Comparison of ENCODE assay signal across 7 mouse cellular contexts in the genomic region with DNA sequence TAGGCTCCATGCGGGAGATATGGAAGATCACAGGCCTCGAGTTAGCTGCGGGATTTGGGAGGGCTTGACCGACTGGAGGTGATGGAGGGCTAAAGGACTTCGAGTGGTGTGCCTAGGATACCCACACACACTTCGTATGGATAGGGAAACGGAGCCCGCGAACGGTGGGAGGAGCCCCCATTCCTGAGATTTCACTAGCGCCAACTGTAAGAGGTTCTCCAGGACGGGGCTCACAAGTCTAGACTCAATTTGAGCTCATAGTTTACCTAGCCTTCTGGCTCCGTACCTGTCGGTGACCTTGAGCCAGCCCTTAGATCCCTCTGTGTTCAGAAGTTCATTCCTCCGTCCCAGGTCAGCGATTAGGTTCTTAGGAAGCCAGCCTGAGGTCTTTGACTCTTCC. TPM values are rescaled to one million over a fixed set of nuclear protein-coding genes. Genes with fewer than 3 reads are reported as not detected.
A peak's percentile ranks its signal among the peaks of the same experiment; 100 is the strongest.
DNase-seq lines count a peak whose midpoint lies in the region; ATAC-seq and TF ChIP-seq lines count a peak whose summit lies in the region.

No protein-coding gene starts in this region.

- H3ac ChIP-seq in C2C12 (ENCODE audit: control insufficient read depth, insufficient read length, low read depth): peak overlapping the region; percentile 57

- peak overlapping the region; percentile 73 for H3K9ac ChIP-seq in ES-Bruce4 (ENCODE audit: low read depth, poor library complexity, severe bottlenecking)
- H3K9ac ChIP-seq in hindbrain, embryonic 16.5 days (ENCODE audit: low read depth, low read length): peak overlapping the region; percentile 76
- peak overlapping the region; percentile 93 for H3K9ac ChIP-seq in lung, postnatal 0 days (replicated peaks; ENCODE audit: low read depth)

- TF ChIP-seq EP300 in ES-Bruce4 (IDR thresholded peaks at IDR 0.05; ENCODE audit: insufficient read depth, low read depth, low read length): no peak
- TF ChIP-seq EP300 in lung, postnatal 0 days (IDR thresholded peaks at IDR 0.05): no peak

- 11% methylated on average over 16 of the region's 16 CpGs for WGBS in hindbrain, embryonic 16.5 days
- whole genome bisulfite sequencing in lung, postnatal 0 days: 4% methylated on average over 16 of the region's 16 CpGs

- H3K27me3 ChIP-seq in C2C12 (ENCODE audit: control insufficient read depth, insufficient read depth, insufficient read length) (peaks cover 11% of the 10 kb centered on the region), ES-Bruce4 (ENCODE audit: control insufficient read depth, insufficient read depth, low read length, poor library complexity, severe bottlenecking) (no peaks in the 10 kb centered on the region)
- no peaks in the 10 kb centered on the region for H3K27me3 ChIP-seq in hindbrain, embryonic 16.5 days (replicated peaks; ENCODE audit: control insufficient read depth, insufficient read depth, low read length)
- H3K27me3 ChIP-seq in lung, postnatal 0 days (replicated peaks; ENCODE audit: insufficient read depth, low read length): no peaks in the 10 kb centered on the region

- H3K4me2 ChIP-seq in hindbrain, embryonic 16.5 days (ENCODE audit: low read length): peak overlapping the region; percentile 85
- H3K4me2 ChIP-seq in lung, postnatal 0 days (replicated peaks; ENCODE audit: low read depth, low read length): peak overlapping the region; percentile 76

- H3K79me2 ChIP-seq in C2C12 (ENCODE audit: control insufficient read depth, insufficient read depth): no peaks in the 10 kb centered on the region

- H3K4me3 ChIP-seq in C2C12 (ENCODE audit: insufficient read depth, poor library complexity, severe bottlenecking) (no peak overlapping the region), ES-Bruce4 (ENCODE audit: low read depth, low read length) (peak overlapping the region; percentile 90)
- H3K4me3 ChIP-seq in hindbrain, embryonic 16.5 days (ENCODE audit: low read length): peak overlapping the region; percentile 61
- peak overlapping the region; percentile 78 for H3K4me3 ChIP-seq in lung, postnatal 0 days (ENCODE audit: low read depth, low read length)

- TF ChIP-seq POLR2A in ES-Bruce4 (IDR thresholded peaks at IDR 0.05; ENCODE audit: insufficient read depth, low read length): no peak

- H3K27ac ChIP-seq in ES-Bruce4 (ENCODE audit: insufficient read depth, low read length): peak overlapping the region; percentile 69
- H3K27ac ChIP-seq in hindbrain, embryonic 16.5 days (ENCODE audit: low read depth, low read length): no peak overlapping the region
- peak overlapping the region; percentile 98 for H3K27ac ChIP-seq in lung, postnatal 0 days (ENCODE audit: low read length)

- no peaks in the 10 kb centered on the region for H3K36me3 ChIP-seq in C2C12 (ENCODE audit: control insufficient read depth, insufficient read depth)
- peaks cover 10% of the 10 kb centered on the region for H3K36me3 ChIP-seq in ES-Bruce4 (ENCODE audit: control insufficient read depth, insufficient read depth, low read length, poor library complexity, severe bottlenecking)
- H3K36me3 ChIP-seq in hindbrain, embryonic 16.5 days (ENCODE audit: control insufficient read depth, insufficient read depth, low read length): peaks cover 8% of the 10 kb centered on the region; the same call in 1 of the 2 replicates
- H3K36me3 ChIP-seq in lung, postnatal 0 days (ENCODE audit: insufficient read depth, low read length): peaks cover 19% of the 10 kb centered on the region

- peaks cover 9% of the 10 kb centered on the region for H3K4me1 ChIP-seq in ES-Bruce4 (ENCODE audit: control insufficient read depth, insufficient read depth, low read length)
- peaks cover 8% of the 10 kb centered on the region for H3K4me1 ChIP-seq in hindbrain, embryonic 16.5 days (ENCODE audit: control insufficient read depth, insufficient read depth, low read depth, low read length)
- peaks cover 15% of the 10 kb centered on the region; the same call in 1 of the 2 replicates for H3K4me1 ChIP-seq in lung, postnatal 0 days (ENCODE audit: insufficient read depth, low read depth, low read length)

- no peak for TF ChIP-seq CTCF in C2C12 (IDR thresholded peaks at IDR 0.05; ENCODE audit: control insufficient read depth, insufficient read depth, insufficient read length)
- no peak for TF ChIP-seq CTCF in ES-Bruce4 (IDR thresholded peaks at IDR 0.05; ENCODE audit: low read depth, low read length)
- TF ChIP-seq CTCF in lung, postnatal 0 days (IDR thresholded peaks at IDR 0.05): no peak

- H3K9me3 ChIP-seq in ES-Bruce4 (replicated peaks; ENCODE audit: control insufficient read depth, insufficient read depth, low read length, poor library complexity, severe bottlenecking): no peaks in the 10 kb centered on the region
- H3K9me3 ChIP-seq in hindbrain, embryonic 16.5 days (ENCODE audit: control insufficient read depth, low read length): no peaks in the 10 kb centered on the region
- no peaks in the 10 kb centered on the region for H3K9me3 ChIP-seq in lung, postnatal 0 days (ENCODE audit: low read length)

- no peaks in the 10 kb centered on the region for H3K79me3 ChIP-seq in C2C12 (ENCODE audit: low read depth)

- intact Hi-C loops in left cerebral cortex, postnatal 36 days (cut with DNase I): no loop called here

- DNase-seq in lung, postnatal 0 days (ENCODE audit: low spot score): peak; percentile 68
- DNase-seq in left cerebral cortex, postnatal 36 days (ENCODE audit: low spot score in 2 of 2): no peak
- no peak for DNase-seq in frontal cortex, postnatal 25 days (ENCODE audit: low spot score in 2 of 2)

- ATAC-seq in hindbrain, embryonic 16.5 days: no peak
- ATAC-seq in lung, postnatal 0 days: 0 out of 2 replicates have a peak, but pooled peaks have one; percentile 1
- no peak for ATAC-seq in monocyte, adult 5-6 weeks (replicated peaks; ENCODE audit: insufficient number of reproducible peaks, low FRiP score, low TSS enrichment, poor library complexity, severe bottlenecking)

TF ChIP-seq in C2C12, 6 proteins besides CTCF, POLR2A, EP300 and RAD21:
- TF ChIP-seq MYOD1 (IDR thresholded peaks at IDR 0.05; ENCODE audit: control insufficient read depth, insufficient read length, low read depth) (no peak), CEBPB (IDR thresholded peaks at IDR 0.05; ENCODE audit: low read depth) (no peak), MYOG (IDR thresholded peaks at IDR 0.05; ENCODE audit: control insufficient read depth, extremely low read depth, insufficient read length) (no peak), MAX (IDR thresholded peaks at IDR 0.05) (no peak), FOSL1 (IDR thresholded peaks at IDR 0.05; ENCODE audit: insufficient read depth, low read length, poor library complexity, severe bottlenecking) (no peak), USF1 (IDR thresholded peaks at IDR 0.05; ENCODE audit: low read depth) (no peak)

RNA-seq across cellular contexts. Expression of gene Cish, which starts 1.2 kb away (rescaled TPM):
- polyA plus RNA-seq in C2C12 (2012; fragmentation: generic; extraction: Trizol) (2.3 TPM), ES-Bruce4 (2011; ENCODE audit: insufficient read depth, insufficient read length, low read depth, missing spikeins) (12.6 and 13.7 TPM in 2 replicates)
- polyA plus RNA-seq in hindbrain, embryonic 16.5 days (2015; fragmentation: Nextera tagmentation; extraction: Ambion mirVana): 10.9 and 13.7 TPM in 2 replicates
- polyA plus RNA-seq in lung, postnatal 0 days (2015; fragmentation: Nextera tagmentation; extraction: Ambion mirVana): 49.2 and 52.3 TPM in 2 replicates
- 2.0 to 4.4 TPM (median 3.0 TPM) in 3 replicates for total RNA-seq in monocyte, adult 5-6 weeks (2017)
- total RNA-seq in left cerebral cortex, postnatal 36 days (2021): 10 to 100 TPM in 1 of 2 experiments, 1 to 10 TPM in 1; 4.8 to 11.0 TPM

RNA-seq across cellular contexts. Expression of gene Mapkapk3, which starts 7.4 kb away (rescaled TPM):
- 5.3 TPM for polyA plus RNA-seq in C2C12 (2012; fragmentation: generic; extraction: Trizol)
- 71.8 and 74.9 TPM in 2 replicates for polyA plus RNA-seq in ES-Bruce4 (2011; ENCODE audit: insufficient read depth, insufficient read length, low read depth, missing spikeins)
- polyA plus RNA-seq in hindbrain, embryonic 16.5 days (2015; fragmentation: Nextera tagmentation; extraction: Ambion mirVana): 3.2 TPM in 2 replicates
- 22.9 and 24.6 TPM in 2 replicates for polyA plus RNA-seq in lung, postnatal 0 days (2015; fragmentation: Nextera tagmentation; extraction: Ambion mirVana)
- total RNA-seq in monocyte, adult 5-6 weeks (2017): 69.0 to 81.2 TPM (median 74.8 TPM) in 3 replicates
- 1 to 10 TPM; 2.9 to 4.5 TPM for total RNA-seq in left cerebral cortex, postnatal 36 days (2021)

RNA-seq across cellular contexts. Expression of gene Hemk1, which starts 41.1 kb away (rescaled TPM):
- 14.1 TPM for polyA plus RNA-seq in C2C12 (2012; fragmentation: generic; extraction: Trizol)
- polyA plus RNA-seq in ES-Bruce4 (2011; ENCODE audit: insufficient read depth, insufficient read length, low read depth, missing spikeins): 8.1 and 11.0 TPM in 2 replicates
- polyA plus RNA-seq in hindbrain, embryonic 16.5 days (2015; fragmentation: Nextera tagmentation; extraction: Ambion mirVana): 17.5 and 18.7 TPM in 2 replicates
- 5.9 and 8.3 TPM in 2 replicates for polyA plus RNA-seq in lung, postnatal 0 days (2015; fragmentation: Nextera tagmentation; extraction: Ambion mirVana)
- total RNA-seq in monocyte, adult 5-6 weeks (2017): 4.7 to 6.5 TPM (median 5.1 TPM) in 3 replicates
- 10 to 100 TPM; 13.3 to 18.0 TPM for total RNA-seq in left cerebral cortex, postnatal 36 days (2021)

RNA-seq across cellular contexts. Expression of gene 6430571L13Rik, which starts 43.3 kb away (rescaled TPM):
- polyA plus RNA-seq in C2C12 (2012; fragmentation: generic; extraction: Trizol): 0.04 TPM
- polyA plus RNA-seq in ES-Bruce4 (2011; ENCODE audit: insufficient read depth, insufficient read length, low read depth, missing spikeins): 0.30 and 0.43 TPM in 2 replicates
- polyA plus RNA-seq in hindbrain, embryonic 16.5 days (2015; fragmentation: Nextera tagmentation; extraction: Ambion mirVana): 9.8 and 11.4 TPM in 2 replicates
- polyA plus RNA-seq in lung, postnatal 0 days (2015; fragmentation: Nextera tagmentation; extraction: Ambion mirVana): 0.23 and 0.36 TPM in 2 replicates
- not detected in 3 replicates for total RNA-seq in monocyte, adult 5-6 weeks (2017)
- 1 to 10 TPM; 4.6 to 5.0 TPM for total RNA-seq in left cerebral cortex, postnatal 36 days (2021)
